Mouse (Mus musculus) T-helper 1 cell (primary cell): ENCODE results near the gene Hspa4.
"Not testable (repeated sequence)": the region's sequence is repeated elsewhere in the genome, so short reads cannot be mapped to it uniquely, and the experiment has no call there.

Experiments
- in situ Hi-C: fragments of 300-600 bp; cut with MboI, MseI; formaldehyde crosslinking; loops from one replicate; pipeline ENCODE4 v1.15.1; 2025; ENCODE audit warnings: high pct_unique_total_duplicates

Gene Hspa4

DNA sequence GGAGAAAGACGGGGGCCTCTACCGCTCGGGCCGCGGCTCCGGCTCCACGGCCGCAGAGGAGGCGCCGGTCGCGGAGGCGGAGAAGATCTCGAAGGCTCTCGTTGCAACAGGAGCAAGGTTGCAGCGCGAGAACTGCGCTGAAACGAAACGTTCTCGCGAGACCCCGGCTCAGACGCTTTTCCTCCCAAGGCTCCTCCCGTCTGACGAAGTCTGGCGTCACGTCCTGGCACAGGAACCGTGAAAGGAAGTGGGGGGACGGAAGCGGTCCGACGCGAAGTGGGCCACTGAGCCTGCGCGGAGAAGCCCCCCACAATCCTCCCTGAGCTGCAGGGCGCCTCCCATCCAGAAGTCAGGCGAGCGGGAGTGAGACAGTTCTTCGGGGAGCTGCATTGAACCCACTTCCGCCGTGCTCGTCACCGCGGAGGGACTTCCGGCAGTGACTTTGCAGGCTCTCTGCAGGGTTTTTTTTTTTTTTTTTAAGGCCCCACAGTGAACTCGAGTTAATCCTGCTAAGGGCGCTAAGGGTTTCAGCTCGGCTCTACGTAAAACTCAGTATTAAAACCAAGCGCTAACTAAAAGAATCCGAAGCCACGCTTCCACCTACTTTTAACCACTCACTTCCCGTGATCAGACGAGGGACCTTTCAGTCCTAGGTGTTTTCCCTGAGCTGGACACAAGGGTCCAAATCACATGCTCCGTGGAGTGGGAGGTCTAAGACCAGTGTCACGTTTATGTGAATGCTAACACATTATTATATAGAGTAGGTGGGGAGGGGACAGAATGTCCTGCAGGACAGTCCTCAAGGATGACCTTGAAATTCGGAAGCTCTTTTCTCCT is at the start of gene Hspa4:
Hspa4 (minus strand) TSS at position 128 of the 837 bp plus-strand sequence.
- in situ Hi-C loops: no loop called here

DNA sequence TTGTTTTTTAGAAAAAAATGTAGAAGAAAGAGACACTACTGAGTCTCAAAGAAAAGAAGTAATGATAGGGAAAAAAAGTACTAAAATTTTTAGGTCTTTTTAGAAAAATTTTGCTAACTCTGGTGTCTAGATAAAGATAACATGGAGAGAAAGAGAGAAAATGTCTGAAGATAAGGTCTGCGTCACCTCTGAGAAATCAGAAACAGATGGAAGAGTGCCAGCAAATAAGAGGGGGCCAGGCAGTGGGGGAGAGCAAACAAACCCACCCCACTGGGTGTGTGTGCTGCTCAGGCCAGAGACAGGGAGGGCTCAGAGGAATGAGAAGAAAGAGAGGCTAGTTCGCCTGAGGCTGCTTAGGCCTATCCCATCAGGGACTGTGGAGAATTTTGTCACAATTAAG is 45.5 kb upstream of the Hspa4 start:
- in situ Hi-C loops: no loop called here

DNA sequence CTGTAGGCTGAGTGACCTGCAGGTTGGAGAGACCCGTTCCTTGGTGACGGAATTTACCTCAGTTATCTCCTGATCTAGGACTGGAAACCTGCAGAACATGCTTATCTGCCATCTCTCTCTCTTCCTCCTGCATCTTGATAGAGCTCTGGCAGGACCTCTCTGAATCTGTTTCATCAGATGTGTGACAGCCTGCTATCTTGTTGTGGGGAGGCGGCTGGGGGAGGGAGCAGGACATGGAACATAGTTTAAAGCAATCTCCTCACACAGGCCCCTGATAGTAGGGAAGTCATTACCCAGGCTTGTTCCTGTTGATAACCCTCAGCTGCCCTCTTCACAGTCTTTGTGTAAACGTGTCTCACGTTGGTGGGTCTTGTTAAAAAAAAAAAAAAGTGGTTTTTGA is 45.1 kb upstream of the Hspa4 start:
- in situ Hi-C loops: no loop called here

DNA sequence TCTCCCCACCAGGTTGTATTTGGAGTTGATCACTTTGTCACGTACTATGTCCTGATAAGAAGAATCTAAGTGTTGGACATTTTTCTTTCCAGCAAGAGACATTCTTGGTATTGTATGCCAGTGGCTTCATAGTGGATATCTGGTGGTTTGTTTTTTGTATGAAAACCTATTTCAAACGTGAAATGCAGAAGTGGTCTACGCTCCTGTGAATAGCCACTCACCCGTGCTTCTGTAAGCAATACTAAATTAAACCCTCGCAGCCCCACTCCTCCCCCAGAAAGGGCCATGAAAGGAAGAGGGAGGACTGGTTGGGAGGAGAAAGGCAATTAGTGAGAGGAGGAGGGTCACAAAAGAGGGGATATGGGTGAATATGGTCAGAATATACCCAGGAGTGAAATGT is 42.5 kb upstream of the Hspa4 start:
- in situ Hi-C loops: no loop called here

DNA sequence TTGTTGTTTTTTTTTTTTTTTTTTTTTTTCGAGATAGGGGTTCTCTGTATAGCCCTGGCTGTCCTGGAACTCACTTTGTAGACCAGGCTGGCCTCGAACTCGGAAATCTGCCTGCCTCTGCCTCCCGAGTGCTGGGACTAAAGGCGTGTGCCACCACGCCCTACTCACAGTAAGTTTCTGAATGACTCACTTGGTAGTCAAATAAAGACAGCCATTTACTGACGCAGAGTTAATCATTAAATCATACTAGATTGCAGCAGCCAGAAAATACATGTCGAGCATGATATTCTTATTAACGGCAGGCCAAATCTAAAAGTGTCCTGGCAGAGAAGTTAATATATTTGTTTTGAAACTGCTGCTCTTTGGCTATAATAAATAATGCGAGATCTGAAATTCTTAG is 40.8 kb upstream of the Hspa4 start:
- in situ Hi-C loops: not testable (repeated sequence)

DNA sequence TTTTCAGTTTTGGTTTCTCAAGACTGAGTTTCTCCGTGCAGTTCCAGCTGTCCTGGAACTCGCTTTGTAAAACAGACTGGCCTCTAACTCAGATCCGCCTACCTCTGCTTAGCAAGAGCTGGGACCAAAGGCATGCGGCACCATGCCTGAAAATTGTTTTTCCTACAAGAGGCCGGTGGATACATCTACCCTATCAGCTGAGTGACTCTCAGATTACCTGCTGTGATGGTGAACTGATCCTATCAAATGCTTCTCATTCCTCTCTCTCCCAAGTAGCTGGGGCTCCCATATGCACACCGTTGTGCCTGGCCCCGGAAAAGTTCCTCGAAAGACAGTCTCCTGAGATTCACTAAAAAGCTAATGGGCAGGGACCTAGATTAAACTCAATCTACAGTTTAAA is 37.4 kb upstream of the Hspa4 start:
- in situ Hi-C loops: no loop called here

DNA sequence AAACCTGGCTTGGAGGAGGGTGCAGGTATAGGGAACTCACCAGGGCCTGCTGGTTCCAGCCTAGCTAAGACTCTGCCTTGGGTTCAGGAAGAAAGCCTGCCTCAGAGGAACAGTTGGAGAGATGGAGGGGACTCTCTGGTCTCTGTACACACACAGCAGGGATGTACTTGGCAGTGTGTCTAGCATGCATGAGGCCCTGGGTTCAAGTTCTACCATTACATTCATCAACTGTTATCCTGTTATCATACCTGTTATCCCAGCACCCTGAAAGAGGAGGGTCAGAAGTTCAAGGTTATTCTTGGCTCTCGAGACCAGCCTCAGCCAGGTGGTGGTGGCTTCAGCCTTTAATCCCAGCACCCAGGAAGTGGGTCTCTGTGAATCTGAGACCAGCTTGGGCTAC is 36.7 kb upstream of the Hspa4 start:
- in situ Hi-C loops: no loop called here

DNA sequence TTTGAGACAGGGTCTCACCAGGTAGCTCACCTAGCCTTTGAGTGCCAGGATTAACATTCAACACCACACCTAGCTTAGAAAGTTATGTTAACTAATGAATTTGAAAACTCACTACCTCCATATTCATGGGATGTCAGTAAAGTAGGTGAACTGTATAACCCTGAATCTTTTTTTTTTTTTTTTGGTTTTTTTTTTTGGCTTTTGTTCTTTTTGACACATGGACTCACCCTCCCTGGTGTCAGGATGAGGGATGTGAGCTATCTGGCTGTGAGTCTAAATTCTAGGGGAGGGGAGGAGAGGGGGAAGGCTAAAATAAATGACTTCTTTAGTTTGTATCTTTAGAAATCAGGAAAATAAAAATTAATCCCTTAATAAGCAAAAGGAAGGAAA is 35.9 kb upstream of the Hspa4 start:
- in situ Hi-C loops: no loop called here

DNA sequence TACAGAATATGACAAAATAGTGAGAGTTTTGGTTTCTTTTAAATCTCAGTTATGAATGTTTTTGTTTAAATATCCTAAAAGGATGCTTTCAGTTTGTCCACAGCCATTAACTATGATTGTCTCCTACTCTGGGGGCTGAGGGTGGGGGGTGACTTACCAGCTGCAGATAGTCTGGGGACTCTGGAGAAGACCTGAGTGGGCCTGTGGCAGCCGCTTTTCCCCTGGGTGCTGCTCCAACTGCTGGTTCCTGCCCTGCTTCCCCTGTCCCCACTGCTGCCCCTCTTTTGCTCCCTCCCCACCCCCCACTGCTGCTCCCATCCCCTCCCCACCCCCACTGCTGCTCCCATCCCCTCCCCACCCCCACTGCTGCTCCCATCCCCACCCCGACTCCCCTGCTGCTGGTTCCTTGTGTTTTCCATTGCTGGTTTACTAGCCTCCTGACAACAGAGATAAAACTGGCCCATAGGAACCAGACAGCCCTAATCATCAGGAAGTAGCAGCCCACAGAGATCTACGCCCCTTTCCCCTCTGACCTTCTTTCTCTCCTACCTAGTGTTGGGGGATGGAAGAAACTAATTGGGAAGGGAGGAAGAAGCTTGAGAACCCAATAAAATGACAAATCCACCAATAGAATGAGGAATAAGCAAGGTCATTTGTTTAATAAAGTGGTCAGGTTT is 35.4 kb upstream of the Hspa4 start:
- in situ Hi-C loops: no loop called here

DNA sequence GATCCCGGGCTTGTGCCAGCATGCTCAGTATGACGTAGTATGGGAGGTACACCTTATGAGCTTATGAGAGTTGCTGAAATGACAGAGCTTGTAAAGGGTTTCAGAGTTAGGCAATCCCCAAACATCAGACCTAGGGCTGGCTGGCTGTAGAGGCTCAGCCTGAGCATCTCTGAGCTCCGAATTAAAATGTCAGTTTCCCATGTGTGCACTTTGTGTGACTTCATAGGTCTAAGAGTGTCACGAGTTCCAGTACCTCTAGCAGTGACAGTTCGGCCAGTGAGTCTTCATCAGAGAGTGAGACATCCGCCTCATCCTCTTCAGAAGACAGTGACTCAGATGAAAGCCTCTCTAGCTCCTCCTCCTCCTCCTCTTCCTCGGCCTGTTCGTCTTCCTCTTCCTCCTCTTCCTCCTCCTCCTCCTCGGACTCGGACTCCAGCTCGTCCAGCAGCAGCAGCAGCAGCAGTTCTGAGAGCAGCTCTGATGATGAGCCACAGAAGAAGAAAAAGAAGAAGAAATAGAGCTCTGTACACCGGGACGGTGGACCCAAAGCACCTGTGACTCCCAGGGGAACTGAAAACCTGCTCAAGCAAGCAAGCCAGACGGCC is 31.9 kb upstream of the Hspa4 start:
- in situ Hi-C loops: no loop called here

DNA sequence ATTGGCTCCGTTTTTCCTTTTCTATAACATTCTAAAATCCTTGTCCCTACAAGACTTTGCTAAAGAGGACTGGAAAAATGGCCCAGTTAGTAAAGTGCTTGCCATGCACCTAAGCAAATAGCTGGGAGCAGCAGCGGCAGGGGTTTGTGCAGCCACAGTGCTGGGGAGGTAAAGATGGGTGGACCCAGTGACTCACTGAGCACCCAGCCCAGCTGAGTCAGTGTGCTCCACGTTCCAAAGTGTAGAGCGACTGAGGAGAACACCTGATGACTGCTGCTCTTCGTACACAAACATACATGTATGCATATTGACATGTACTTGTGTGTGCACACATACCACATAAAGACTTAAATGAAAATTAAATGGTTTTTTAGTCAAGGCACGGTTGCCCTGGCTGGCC is 30.9 kb upstream of the Hspa4 start:
- in situ Hi-C loops: no loop called here

DNA sequence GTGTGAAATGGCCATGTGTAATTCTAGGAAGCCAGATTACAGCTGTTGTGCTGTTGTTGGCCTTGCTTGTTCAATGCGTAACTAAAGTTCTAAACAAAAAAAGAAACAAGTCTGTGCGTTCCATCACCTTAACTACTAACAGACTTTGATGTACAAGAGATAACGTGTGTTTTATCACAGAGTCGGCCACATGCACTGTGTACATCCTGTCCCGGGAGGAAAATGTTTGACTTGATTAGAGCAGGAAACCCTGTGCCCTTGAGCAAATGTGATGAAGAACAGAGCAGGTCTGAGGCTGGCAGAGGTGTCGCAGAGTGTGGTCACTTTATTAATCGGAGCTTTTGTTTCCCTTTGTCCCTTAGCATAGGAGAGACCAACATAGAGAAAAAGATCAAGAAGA is 30.1 kb upstream of the Hspa4 start:
- in situ Hi-C loops: no loop called here

DNA sequence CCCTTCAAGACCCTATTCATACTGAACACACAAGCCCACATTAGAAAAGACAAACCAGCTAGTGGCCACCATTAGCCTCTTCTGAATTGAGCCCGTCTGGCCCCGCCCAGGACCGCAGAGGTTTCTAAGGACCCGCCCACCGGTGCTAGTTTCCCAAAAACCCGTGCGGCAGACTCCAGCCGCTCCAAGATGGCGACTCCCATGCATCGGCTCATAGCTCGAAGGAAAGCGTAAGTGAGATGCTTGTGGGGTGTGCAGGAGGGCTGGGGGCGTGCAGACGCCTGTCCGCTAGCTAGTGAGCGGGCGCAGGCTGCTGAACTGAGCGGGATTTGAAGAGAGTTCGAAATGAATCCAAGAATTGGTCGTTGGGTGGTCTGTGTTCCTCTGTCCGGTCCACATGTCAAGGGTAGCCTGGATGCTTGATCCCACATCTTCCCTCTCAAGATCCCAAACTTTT is 24.3 kb upstream of the Hspa4 start, which contains the start of gene Zcchc10:
Zcchc10 (plus strand) TSS at position 168 of the 457 bp plus-strand sequence.
- in situ Hi-C loops: no loop called here

DNA sequence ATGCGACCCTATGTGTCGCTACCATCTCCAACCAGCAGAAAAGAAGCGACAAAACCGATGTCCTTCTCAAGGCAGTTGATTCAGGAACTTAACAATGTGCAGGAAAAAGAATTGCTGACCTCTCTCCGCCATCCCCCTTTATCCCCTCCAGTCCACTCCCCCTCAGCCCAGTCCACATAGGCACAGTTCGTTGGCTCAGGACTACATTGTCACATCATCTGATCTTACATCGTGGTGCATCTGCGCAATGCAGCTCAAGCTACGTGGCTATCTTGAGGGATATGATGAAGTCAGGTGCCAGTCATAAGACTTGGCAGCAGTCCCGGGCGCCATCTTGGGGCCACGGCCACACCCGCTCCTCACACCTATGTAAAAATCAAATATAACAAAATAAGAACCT is 19.6 kb upstream of the Hspa4 start:
- in situ Hi-C loops: not testable (repeated sequence)

DNA sequence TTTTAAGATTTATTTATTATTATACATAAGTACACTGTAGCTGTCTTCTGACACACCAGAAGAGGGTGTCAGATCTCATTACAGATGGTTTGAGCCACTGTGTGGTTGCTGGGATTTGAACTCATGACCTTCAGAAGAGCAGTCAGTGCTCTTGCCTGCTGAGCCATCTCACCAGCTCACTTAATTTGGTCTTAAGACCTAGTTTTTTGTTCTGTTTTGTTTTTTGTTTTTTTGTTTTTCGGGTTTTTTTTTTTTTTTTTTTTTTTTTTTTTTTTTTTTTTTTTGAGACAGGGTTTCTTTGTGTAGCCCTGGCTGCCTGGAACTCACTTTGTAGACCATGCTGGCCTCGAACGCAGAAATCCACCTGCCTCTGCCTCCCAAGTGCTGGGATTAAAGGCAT is 18.3 kb upstream of the Hspa4 start:
- in situ Hi-C loops: not testable (repeated sequence)

DNA sequence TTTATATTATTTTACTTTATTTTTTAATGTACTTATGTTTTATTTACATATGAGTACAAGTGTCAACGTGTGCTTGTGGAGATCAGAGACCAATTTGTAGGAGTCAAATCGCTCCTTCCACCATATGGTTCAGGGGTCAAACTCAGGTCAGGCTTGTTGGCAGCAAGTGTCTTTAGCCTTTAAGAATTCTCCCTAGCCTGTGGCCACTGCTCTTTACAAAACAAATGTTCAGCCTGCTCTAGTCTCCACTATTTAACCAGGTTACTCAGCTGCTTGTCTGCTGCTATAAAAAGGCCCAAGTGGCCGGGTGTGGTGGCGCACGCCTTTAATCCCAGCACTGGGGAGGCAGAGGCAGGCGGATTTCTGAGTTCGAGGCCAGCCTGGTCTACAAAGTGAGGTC is 17.8 kb upstream of the Hspa4 start:
- in situ Hi-C loops: no loop called here

DNA sequence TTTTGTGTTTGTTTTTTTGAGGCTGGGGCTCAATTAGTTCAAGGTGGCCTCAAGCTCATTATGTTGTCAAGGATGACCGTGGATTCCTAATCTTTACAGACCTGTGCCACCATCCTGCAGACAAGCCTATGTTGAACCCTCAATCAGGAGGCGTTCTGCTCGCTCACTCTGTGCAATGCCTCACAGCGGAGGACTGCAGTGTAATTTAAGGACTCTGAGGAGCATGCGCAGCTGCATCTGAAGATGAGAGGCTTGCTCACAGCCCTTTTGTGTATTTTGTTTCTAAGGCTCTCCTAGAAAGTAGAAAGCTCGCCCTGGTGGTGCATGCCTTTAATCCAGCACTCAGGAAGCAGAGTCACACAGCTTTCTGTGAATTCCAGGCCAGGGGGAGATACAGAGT is 16.7 kb upstream of the Hspa4 start:
- in situ Hi-C loops: no loop called here

DNA sequence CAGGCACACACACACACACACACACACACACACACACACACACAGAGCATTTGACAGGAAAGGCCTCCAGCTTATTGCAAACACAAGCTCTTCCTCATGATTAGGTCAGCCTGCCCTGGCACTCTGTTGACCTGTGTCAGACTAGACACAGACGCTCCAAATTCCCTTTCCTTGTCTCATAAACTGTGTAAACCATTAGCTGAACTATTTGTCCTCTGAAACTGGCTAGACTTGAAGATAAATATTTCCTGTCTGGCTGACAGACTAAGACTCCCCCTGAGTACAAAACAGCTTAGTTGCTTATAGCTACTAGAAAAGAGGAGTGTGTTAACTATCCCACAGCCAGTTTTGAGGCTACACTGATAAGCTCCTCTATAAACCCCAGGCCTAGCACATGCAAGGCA is 14.5 kb upstream of the Hspa4 start:
- in situ Hi-C loops: no loop called here

DNA sequence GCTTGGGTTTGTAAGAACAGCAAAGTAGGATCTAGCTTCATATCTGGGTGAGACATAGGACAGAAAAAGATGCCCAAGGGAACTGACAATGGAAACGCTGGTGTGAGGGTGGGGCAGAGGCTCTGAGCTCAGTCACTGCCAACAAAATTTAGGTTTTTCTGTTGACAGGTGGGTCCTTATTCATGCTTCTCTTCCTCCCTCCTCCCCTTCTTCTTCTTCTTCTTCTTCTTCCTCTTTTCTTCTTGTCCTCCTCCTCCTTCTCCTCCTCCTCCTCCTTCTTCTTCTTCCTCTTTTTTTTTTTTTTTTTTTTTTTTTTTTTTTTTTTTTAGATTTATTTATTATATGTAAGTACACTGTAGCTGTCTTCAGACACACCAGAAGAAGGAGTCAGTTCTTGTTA is 12.6 kb upstream of the Hspa4 start:
- in situ Hi-C loops: not testable (repeated sequence)

DNA sequence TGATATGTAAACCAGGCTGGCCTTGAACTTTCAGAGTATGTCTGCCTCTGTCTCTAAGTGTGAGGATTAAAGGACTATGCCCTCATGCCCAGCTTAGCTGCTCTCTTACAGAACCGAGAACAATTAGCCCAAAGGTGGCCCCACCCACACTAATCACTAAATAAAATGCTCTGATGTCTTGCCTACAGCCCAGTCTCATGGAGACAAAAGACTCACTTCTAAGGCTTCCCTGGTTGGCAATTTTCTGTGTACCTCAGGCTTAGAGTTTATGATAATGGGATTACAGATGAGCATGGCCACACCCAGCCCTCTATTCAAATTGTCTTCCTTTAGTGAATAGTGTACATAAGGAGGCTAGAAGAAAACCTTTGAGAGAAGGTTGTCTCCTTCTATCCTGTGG is 11.1 kb upstream of the Hspa4 start:
- in situ Hi-C loops: no loop called here

DNA sequence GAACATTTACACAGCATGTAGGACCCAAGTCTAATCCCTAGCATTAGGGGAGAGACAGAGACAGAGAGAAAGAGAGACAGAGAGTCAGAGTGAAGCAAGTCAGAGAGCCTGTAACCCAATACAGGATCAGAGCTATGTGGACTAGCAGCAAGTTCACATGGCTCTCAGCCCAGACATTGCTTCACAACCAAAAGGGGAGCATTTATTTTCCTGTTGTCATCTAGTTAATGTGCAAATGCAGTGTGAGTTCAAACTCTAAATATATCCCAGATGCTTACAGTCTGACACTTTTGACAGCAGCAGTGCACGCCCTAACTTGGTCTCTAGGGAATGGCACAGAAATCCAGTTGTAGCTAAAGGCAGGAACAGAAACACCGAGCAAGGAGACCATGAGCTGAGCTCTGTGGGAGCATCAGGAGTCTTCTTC is 8.6 kb upstream of the Hspa4 start:
- in situ Hi-C loops: no loop called here

DNA sequence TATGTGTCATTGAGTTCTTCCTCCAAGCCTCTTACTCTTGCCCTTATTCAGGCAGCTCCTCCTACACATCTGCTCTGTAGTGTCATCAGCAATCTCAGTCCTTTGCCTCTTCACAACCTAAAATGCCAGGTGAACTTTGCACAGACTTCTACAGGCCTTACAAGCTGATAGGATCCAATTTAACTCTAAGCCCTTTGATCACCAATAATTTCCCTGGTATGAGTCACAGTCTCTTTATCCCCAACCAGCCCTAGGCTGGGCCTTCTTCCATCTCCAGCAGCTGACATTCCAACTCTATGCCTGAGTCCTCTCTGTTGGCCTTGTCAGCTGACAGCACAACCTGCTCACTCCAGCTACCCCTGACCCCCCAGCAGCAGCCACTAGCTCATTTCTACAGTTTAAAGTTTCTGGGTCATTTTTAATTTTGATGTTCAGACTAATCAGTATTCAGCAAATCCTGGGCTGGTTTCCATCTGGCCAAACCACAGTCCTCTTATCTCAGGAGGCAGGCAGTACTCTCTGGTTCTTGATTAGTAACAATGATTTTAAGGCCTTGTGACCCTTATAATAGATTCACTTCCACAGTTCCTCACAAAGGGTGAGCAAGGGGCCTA is 8.1 kb upstream of the Hspa4 start:
- in situ Hi-C loops: no loop called here
